Mouse (Mus musculus) cerebellum, adult 9-10 months (tissue): Measurements from ENCODE around the gene Man2b2.
A peak's percentile ranks its signal among the peaks of the same experiment; 100 is the strongest.

Experiments used
- DNase-seq: peaks from one replicate; pipeline ENCODE4 v3.0.0; 2022

Gene Man2b2

DNA sequence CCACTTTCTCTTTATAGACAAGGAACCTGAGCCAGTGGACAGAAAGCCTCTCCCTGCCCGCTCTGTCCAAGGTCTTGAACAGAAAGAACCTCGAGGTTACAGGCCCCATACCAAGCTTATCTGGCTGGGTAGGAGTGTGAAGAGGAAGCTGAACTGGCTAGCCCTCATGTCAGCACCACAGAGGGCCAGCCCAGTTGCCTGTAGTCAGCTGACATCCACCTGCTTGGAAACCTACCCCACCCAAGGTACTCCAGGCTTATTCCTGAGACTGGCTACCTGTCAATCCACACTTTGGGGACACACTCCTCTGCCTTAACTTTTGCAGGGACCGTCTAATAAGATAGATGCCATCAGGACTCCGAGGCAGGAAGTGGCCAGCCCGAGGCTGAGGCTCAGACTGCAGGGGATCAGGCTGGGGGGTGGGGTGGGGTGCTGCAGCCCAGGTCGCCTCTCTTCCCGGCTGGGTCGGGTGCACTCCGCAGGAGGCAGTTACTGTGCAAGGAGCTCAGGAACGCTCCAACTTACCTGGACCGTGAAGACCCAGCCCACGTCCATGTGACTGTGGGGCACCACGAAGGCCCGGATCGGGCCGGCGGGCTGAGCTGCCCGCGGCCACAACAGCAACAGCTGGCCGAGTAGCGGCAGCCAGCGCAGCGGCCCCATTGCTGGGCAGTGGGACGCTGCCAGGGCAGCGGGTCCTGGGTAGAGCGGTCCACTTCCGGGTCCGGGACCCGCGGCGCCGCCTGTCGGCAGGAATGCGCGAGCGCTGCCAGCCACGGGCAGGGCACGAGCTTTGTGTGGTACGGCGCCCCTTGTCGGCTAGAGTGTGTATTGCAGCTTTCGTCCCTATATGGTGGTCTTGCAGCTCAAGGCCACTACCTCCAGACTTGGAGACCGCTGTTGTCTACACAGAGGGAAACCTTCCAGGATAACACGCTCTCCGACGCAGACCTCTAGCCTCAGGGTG, at the start of gene Man2b2:
TSS of gene Man2b2 (minus strand) at position 741 of the 967 bp plus-strand sequence.
- peak; percentile 91 for DNase-seq

DNA sequence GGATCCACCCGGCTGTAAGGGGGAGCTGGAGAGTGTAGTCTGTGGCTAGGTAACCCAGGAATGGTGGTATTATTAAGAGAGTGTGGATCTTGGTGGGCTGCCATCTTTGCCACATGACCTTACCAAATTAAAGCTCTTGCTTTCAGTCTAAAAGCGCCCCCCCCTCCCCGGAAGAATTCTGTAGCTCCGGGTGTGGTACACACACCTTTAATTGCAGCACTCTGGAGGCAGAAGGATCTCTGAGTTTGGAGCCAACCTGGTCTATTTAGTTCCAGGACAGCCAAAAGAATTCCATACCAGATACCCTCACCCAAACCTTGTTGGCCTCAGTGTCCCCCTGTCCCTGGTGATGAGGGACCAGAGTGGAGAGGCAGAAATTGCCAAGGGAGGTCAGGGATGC, 48.3 kb upstream of the Man2b2 start:
- DNase-seq = peak; percentile 52

DNA sequence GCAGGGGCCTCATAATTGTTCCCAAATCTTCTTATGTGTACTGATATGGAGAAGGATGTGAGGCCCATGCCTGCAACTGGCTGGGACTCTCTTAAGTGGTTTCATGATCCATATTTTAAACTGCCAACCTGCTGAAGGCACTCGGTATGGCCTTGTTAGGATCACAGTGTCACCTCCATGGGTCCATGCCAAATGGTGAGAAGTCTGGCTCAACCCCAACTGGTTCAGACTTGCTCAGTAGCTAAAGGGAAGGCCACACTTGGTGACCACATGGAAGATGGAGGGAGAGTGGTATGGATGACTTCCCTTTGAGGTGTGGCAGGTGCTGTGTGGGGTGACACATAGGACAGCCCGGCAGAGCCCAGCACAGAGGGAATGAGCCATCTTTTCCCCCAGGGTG, 47.2 kb upstream of the Man2b2 start:
- peak; percentile 83 for DNase-seq

DNA sequence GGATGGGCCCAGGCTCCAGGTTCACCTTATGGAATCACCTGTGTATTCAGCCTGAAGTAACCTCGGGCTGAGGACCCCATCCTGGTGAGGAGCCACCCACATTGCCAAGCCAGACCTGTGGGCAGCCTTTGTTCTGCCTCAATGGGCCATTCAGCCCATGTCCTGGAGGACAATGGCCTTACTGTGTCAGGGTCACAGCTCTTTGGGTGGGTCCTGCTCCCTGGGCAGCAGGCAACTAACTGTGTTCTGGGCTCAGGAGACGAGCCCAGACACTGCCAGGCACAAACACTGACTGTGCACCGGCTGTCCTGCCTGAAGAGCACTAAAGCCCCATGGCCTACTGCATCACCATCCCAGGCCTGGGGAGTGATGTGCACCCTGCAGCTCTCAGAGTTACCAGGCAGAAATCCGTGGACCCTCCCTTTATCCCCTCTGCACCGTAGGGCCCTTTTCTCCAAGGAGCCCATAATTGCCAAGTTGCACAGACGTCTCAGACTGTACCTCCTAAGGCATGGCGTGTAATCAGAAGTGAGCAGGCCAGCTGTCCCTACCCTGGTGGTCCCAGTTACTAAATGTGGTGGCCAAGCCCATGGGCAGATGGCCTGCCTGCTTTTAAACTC, 46.4 kb upstream of the Man2b2 start:
- peak; percentile 43 for DNase-seq

DNA sequence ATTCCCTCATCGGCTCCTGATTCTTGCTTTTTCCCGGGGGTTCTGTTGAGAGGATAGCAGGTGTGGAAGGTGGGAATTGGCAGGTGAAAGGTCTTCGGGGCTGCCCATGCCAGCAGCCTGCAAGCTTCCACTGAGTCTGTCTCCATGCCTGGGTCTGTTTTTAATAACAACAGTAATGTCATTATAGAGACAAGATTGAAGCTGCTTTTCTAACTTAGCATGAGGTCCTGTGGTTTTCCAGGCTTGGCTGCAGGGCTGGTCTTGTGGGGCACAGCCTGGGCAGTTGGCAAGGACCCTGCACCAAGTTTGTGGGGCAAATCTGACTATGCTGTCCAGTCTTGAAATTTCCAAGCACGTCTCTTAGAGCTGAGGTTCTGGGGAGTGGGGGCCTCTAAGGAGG, 45.5 kb upstream of the Man2b2 start:
- DNase-seq = peak; percentile 62

DNA sequence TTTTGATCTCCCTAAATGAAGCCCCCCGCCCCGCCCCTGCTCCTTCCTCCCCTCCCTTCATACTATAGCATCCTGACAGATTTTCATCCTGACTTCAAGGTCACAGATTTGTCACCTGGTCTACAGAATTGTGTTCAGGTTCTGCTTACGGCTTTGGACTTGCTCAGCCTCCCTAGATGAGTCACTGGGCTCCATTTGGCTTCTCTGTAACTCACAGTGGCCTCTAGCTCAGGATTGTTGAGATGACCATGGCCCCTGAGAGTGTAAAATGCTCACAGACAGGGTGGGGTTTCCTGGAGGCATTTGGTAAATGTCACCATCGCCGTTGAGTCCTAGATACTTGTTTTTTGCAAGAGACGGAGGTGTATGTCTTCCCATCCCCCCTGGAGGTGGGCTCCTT, 40.5 kb upstream of the Man2b2 start:
- DNase-seq = no peak

DNA sequence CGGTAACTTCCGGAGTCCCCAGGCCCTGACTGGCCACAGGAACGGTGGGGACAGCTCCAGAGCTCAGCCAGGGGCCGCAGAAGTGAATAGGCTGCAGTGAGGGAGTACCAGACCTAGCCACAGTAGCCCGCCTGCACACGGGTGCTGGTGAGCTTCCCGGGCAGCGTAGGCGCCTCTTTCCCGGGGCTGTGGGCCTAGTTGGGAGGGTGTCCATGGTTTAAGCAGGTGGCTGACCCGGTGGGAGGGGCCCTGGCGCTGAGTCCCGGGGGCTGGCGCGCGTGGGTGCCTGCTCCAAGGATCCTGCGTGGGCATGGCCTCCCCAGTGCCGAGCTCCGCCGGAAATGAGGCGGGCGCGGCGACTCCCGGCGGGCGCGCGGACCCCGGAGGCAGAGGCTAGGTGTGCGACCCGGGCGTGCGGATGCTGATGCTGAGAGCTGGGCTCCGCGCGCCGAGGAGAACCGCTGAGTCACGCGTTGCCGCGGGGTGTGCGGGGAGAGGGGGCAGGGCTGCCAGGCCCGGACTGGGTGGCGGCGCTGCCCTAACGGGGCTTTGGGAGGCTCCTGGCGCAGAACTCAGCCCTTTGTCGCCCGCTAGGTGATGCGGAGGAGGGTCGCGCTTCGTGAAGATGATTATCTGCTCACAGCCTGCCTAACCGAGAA, 39.3 kb upstream of the Man2b2 start:
- DNase-seq = peak; percentile 85

DNA sequence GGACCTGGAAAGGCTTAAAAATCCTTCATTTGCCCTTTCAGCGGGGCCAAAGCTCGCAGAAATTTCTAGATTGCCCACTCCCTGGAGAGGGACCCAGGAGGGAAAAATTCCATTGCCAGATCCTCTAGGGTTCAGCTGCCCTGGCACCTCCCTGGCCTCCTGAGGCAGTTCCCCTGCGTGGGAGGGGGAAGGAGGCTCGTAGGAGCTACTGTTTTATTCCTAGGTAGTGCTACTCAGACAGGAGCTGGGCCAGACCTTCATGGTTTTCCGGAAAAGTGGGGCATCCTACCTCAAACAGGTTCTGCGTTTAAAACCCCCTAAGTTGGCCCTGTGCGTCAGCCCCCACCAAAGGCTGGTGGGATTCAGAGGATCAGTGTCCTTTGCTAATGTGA, 38.7 kb upstream of the Man2b2 start:
- peak; percentile 81 for DNase-seq

DNA sequence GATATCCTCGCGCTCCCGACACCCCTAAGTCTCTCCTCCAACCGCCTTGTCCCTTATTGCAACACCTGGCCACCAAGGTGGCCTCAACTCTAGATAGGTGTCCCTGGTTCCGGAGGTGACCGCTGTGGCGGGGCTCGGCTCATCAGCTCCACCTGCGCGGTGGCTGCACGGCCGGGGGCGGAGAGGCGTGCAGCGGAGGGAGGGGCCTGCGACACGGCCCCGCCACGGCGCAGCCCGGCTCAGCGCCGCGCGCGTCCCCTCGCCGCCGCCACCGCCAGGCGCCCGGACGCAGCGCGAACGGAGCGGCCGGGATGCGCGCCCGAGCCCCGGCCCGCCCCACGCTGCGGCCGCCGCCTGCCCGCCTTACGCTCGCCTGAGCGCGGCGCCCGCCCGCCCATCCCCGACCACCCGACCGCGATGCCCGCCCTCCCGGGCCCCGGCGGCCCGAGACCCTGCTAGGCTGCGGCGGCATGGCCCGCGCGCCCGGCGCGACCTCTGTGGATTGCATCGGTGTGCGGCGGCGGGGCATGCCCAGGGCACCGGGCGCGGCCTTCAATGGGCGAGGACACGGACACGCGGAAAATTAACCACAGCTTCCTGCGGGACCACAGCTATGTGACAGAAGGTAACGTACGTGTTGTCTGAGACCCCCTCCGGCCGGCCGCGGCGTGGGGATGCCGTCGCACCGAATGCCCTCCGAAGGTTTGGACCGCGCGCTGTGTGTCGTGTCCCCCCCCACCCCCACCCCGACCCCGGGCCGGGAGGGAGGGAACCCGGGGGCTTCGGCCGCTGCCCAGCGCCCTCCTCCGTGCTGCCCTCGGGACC, 38.0 kb upstream of the Man2b2 start, which contains the start of gene Ppp2r2c:
TSS of gene Ppp2r2c (plus strand) at position 248 of the 825 bp plus-strand sequence.
- peak; percentile 76 for DNase-seq

DNA sequence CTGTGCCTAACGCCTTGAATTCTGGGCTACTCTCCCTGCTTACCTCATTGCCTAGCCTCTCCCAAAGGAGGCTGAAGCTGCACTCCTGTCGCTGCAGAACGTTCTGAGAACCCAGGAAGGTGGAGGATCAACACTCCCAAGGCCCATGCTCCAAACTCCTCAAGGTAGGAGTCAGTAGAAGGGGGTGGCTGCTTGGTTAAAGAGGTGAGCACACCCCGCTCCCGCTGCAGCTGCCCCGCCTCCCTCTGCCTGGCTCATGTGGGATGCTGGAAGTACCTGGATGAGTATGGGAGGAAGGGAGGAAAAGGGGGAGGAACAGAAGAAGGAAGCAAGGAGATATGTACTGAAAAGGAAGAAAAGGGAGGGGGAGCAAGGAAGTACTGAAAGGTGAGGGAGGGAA, 37.1 kb upstream of the Man2b2 start:
- peak; percentile 70 for DNase-seq

DNA sequence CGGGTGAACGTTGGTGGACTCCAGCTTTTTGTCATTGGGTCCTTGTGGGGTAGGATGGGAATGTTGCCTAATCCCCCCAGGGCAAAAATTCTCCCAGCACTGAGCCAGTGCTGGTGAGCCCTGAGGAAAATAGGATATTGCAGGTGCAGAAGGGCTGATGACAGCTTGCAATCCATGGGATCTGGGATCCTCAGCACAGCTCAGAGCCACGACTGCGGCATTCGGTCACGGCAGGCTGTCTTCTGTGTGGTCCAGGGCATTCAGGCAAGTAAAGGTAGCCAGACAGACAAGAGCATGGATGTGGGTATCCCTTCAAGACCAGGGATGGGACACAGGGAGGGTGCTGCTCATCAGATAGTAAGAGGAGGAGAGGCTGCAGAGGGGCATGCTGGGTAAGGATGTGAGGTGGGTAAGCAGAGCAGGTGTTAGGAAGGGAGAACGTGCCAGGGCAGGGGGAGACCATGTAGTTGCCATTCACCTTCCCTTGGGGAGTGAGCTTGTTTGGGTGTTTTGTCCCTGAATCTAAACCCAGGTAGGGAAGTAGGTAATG, 36.3 kb upstream of the Man2b2 start:
- peak; percentile 41 for DNase-seq

DNA sequence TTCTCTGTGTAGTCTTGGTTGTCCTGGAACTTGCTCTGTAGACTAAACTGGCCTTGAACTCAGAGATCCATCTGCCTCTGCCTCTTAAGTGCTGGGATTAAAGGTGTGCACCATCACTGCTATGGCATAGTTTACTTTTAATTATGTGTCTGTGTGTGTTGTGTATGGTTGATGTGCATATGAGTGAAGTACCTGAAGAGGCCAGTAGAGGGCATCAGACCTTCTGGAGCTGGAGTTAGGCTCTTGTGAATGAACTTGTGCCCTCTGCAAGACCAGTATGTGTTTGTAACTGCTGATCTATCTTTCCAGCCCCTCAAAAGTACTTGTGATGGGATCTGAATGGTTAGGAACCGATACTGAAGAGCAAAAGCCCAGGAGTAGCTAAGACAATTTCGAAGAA, 30.6 kb upstream of the Man2b2 start:
- DNase-seq = no peak

DNA sequence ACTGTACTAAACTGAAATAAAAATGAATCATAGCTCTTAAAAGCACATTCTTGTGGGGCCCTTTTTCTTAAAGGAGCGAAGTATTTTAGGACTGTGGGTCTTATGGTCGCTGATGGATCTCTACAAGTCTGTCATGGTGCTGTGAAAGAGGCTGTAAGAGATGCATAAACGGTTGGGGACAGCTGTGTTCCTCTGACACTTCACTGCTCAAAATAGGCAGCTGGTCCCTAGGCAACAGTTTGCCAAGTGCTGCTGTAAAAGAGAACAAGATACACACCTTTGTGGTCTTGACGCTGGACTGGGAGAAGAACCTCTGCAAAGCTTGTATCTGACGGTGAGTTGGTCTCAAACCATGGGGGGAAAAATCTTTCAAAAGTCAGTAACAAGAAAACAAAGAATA, 27.1 kb upstream of the Man2b2 start:
- no peak for DNase-seq

DNA sequence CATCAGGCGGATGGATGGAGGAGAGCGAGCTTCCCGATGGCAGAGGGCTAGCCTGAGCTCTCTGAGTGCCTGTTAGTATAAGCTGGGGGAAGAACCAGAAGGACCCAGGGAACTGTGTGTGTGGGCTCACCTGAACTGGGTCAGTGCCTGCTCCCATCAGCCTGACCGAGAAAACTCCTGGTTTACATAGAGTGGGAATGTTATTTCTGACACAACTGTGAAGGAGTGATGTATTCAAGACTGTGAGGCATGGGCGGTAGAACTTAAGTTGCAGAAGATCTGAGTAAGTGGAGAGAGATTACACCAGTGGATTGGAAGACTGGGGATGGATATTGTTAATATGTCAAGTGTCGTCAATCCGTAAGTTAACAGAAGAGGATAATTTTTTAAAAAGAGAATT, 26.1 kb upstream of the Man2b2 start:
- no peak for DNase-seq

DNA sequence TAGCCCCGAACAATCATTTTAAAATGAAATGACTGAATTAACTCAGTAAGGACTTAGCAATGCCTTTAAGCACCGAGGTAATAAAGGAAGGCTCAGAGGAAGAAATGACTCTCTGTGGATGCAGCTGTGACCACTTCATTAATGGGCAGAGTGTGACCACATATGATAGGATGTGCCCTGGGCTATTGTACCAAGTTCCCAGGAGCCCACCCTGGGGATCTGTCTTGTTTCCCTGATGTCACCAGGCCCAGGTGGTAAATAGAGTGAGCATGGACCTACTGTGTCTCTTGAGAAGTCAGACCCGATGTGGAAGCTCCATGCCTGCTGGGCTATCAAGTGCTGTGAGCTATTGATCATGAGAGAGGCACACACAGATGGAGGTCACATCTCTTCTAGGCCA, 24.7 kb upstream of the Man2b2 start:
- DNase-seq = no peak

DNA sequence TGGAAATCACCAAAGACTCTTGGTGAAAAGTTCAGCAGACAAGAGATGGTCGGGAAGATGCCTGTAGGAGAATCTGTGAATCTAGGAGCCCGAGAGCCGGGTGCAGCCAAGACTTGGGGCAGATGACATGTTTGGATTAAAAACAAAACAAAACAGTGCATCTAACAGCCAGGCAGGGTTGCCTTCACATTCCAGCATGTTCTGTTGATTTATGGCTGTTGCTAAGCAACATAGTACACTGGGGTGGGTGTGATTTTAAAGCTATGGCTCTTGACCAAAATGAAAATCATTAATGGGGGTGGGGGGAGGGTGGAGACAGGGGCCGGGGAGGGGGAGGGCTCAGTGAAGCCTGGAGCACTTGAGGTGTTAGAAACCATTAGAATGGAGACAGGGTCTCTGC, 21.1 kb upstream of the Man2b2 start:
- no peak for DNase-seq

DNA sequence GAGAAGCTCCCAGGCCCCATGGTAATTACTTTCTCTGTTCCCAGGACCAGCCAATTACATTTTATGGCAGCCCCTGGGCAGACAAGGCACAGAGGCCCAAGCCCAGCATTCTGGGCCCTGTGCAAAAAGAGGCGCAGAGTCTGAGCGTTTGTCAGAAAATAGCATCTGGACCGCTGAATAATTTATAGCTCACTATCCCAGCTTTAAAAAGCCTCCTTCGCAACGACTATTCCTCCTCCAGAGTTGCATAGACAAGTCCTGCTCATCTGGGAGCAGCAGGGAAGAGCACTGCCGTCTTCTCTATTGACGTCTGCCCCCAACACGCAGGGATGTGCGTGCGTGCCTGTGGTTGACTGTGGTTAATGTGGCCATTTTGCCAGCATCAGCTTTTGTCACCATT, 14.0 kb upstream of the Man2b2 start:
- DNase-seq = no peak

DNA sequence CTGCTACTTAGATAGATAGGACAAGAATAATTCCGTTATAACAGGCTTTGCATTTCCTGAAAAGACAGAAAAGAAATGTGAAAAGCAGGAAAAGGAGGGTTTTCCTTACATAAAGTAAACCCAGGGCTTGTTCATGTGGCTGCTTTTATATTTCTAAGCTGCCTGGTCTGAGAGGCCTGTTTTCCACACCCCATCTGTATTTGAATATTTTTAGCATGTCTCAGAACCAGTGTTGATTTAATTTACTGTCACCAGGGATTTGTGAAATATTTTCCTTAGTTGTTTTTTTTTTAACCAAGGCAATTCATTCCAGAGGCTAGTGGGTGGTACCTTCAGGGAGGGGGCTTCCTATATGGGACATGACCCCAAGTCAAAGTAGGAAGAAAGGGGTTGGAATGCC, 11.2 kb upstream of the Man2b2 start:
- DNase-seq = no peak

DNA sequence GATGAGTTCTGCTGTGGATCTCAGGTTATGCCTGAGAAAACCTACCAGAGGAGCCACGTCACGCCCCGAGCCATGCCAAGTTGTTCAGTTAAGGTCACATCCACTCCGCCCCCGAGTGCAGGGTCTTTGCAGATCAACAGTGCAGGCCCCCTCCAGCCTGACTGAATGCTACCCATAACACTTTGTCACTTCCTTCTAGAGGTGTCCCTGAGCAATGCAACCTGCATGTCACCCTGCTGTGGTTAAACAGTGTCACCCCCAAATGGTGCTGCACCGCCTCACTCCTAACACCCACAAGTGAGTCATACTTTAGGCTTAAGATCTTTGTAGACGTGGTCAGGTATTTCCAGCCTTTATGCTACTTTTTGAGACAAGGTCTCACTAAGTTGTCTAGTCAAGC, 9.6 kb upstream of the Man2b2 start:
- no peak for DNase-seq

DNA sequence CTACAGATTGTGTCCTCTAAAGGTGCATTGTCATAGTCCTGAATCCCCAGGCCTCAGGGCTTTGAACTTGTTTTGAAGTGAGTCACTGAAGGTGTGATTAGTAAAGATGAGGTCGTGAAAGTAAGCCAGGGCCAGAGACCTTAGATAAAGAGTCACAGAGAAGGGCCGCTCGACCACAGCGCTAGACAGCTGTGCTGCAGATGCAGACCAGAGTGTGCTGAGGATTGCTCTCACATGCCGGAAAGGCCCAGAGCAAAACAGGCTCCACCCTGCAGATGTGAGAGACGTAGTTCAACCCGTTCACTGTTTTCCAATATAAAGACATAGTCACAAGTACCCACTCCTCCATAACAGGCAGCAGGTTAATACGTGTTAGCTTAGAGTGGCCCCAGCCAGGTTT, 9.1 kb upstream of the Man2b2 start:
- DNase-seq = no peak

DNA sequence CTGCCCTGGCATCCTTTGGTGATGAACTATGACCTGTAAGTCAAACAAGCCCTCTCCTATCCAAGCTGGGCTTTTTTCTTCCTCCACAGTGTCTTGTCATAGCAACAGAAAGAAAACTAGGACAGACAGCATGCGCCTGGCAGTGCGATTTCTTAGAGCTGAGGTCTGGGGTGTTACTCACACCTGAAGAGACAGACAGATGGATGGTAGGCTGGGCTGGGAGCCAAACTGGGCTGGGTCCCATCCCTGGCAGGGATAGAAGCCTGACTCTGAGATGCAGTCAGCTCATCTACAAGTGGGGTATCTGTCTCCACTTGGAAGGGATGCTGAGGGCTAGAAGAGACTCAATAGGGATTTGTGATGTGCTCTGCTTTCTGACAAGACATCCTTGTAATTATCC, 8.6 kb upstream of the Man2b2 start:
- peak; percentile 85 for DNase-seq

DNA sequence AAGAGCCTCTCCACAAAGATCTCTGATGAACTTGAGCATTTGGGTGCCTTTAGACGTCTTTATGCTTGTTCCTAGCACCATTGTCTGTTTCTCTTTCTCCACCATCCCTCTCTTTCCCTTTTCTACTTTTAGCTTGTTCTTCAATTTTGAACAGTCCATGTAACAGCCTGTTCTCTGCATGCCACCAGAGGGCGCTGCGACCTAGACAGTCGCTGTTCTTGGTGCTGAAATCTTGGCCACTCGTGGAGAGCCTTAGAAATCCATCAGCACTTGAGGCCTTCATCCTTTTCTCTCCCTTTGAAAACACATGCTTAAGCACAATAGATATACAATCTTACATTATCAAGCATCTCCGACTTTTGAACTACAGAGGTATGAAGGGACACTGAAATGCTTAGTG, 5.5 kb upstream of the Man2b2 start:
- DNase-seq = peak; percentile 87

DNA sequence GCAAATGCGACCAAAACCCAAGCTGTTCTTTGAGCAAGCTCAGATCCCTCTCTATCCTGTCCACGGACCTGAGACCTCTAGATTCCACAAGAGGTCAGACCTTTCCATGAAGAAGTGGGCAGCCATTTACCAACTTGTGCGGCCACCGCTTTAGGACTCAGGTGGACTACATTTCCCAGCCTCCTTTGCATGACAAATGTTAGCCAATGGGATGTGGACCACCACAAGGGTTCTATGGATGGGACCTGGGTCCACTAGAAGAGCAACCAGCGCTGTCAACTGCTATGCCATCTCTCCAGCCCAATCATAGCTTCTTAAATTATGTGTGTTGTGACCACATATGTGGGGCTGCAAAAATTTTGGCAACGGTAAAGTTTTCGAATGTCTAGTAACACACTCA, 819 bp upstream of the Man2b2 start:
- peak; percentile 68 for DNase-seq
